Comparison of ENCODE assay signal across 7 mouse cellular contexts in the genomic region with DNA sequence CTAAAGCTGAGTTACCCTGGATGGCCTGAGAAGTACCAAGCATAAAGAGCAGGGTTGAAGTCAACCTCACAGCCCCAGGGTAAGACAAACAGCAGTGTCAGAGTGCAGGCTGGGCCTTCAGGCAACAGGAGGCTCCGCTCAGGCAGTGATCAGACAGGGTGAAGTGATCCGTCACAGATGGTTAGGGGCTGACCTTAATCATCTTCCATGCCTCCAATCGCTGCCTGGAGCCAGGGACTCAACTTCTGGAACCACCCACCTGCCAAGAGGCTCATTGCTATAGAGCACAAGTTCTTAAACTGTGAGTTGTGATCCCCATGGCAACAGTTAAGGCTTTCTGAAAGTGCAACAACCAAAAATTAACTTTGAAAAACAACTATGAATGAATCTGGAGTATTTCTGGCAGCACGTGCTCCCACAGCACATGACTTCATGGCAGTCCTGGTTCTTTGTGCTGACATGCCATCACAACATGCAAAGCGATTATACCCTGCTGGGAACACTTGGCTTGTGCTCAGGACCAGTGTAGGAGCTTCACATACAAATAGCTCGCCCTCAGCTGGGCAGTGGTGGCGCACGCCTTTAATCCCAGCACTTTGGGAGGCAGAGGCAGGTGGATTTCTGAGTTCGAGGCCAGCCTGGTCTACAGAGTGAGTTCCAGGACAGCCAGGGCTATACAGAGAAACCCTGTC. TPM values are rescaled to one million over a fixed set of nuclear protein-coding genes. Genes with fewer than 3 reads are reported as not detected.
DNase-seq lines count a peak whose midpoint lies in the region; ATAC-seq and TF ChIP-seq lines count a peak whose summit lies in the region.

No protein-coding gene starts in this region.

- H3K9me3 ChIP-seq in forebrain, postnatal 0 days (ENCODE audit: low read length) = no peaks in the 10 kb centered on the region
- no peaks in the 10 kb centered on the region for H3K9me3 ChIP-seq in midbrain, postnatal 0 days (ENCODE audit: low read length)

- no peak for TF ChIP-seq CTCF in forebrain, postnatal 0 days (IDR thresholded peaks at IDR 0.05; ENCODE audit: low read depth)
- no peak for TF ChIP-seq CTCF in midbrain, postnatal 0 days (IDR thresholded peaks at IDR 0.05)

- no peaks in the 10 kb centered on the region for H3K36me3 ChIP-seq in forebrain, postnatal 0 days (ENCODE audit: insufficient read depth)
- no peaks in the 10 kb centered on the region for H3K36me3 ChIP-seq in midbrain, postnatal 0 days (ENCODE audit: insufficient read depth, low read length)

- intact Hi-C loops in left cerebral cortex, postnatal 10 days (cut with DNase I) = loop anchor here (5.0 kb wide), 1 partner anchor 89 kb away; no protein-coding TSS in a partner anchor

- H3K4me2 ChIP-seq in forebrain, postnatal 0 days (ENCODE audit: low read depth) = no peak overlapping the region
- no peak overlapping the region for H3K4me2 ChIP-seq in midbrain, postnatal 0 days (ENCODE audit: low read depth, low read length, poor library complexity, severe bottlenecking)

- no peaks in the 10 kb centered on the region for H3K4me1 ChIP-seq in forebrain, postnatal 0 days (ENCODE audit: insufficient read depth)
- H3K4me1 ChIP-seq in midbrain, postnatal 0 days (ENCODE audit: insufficient read depth, low read length) = no peaks in the 10 kb centered on the region

- no peak overlapping the region for H3K9ac ChIP-seq in forebrain, postnatal 0 days
- no peak overlapping the region for H3K9ac ChIP-seq in midbrain, postnatal 0 days (replicated peaks; ENCODE audit: low read length, poor library complexity, severe bottlenecking)

- H3K4me3 ChIP-seq in forebrain, postnatal 0 days (ENCODE audit: low read depth, low read length) = no peak overlapping the region
- H3K4me3 ChIP-seq in midbrain, postnatal 0 days (ENCODE audit: low read depth, low read length) = no peak overlapping the region

- DNase-seq in left cerebral cortex, postnatal 10 days (ENCODE audit: extremely low spot score in 1 of 2, low spot score in 2 of 2) = peak; percentile 10 to 19
- no peak for DNase-seq in left cerebral cortex, adult 18-20 months (ENCODE audit: low spot score in 2 of 2)
- peak; percentile 17 to 19 for DNase-seq in cerebellum, postnatal 36 days
- peak; percentile 6 for DNase-seq in forebrain, postnatal 0 days
- peak; percentile 44 for DNase-seq in midbrain, postnatal 0 days (ENCODE audit: low spot score)
- no peak for DNase-seq in spleen, adult 12 weeks (ENCODE audit: low spot score)
- DNase-seq in thymus, postnatal 25 days = no peak

- 53% methylated on average over 9 of the region's 9 CpGs for WGBS in forebrain, postnatal 0 days
- WGBS in midbrain, postnatal 0 days = 51% methylated on average over 9 of the region's 9 CpGs

- ATAC-seq in forebrain, postnatal 0 days = peak; percentile 48; the same call in 1 of the 2 replicates
- ATAC-seq in midbrain, postnatal 0 days (ENCODE audit: low FRiP score) = no peak

- H3K27ac ChIP-seq in forebrain, postnatal 0 days (ENCODE audit: low read depth, low read length) = no peak overlapping the region
- H3K27ac ChIP-seq in midbrain, postnatal 0 days (ENCODE audit: low read depth, low read length) = no peak overlapping the region

- no peaks in the 10 kb centered on the region for H3K27me3 ChIP-seq in forebrain, postnatal 0 days (ENCODE audit: insufficient read depth, low read length)
- H3K27me3 ChIP-seq in midbrain, postnatal 0 days (ENCODE audit: insufficient read depth, low read length) = no peaks in the 10 kb centered on the region

RNA-seq across cellular contexts. Expression of a gene that starts 46.3 kb away (rescaled TPM):
- 10 to 100 TPM; 83.3 to 83.9 TPM for total RNA-seq in left cerebral cortex, postnatal 10 days (2021)
- 100 to 1,000 TPM; 114 to 116 TPM for total RNA-seq in left cerebral cortex, adult 18-20 months (2021)
- 23.9 and 27.2 TPM in 2 replicates for total RNA-seq in forebrain, postnatal 0 days (2014; rRNA removed)
- 6.8 and 9.9 TPM in 2 replicates for polyA plus RNA-seq in forebrain, postnatal 0 days (2015; fragmentation: Nextera tagmentation; extraction: Ambion mirVana)
- 23.2 and 27.4 TPM in 2 replicates for total RNA-seq in midbrain, postnatal 0 days (2014; rRNA removed)
- 9.9 and 11.1 TPM in 2 replicates for polyA plus RNA-seq in midbrain, postnatal 0 days (2015; fragmentation: Nextera tagmentation; extraction: Ambion mirVana)

Comparison
In these comparisons a context has a peak if more than half of its experiments do, and no peak if none do; other contexts are left out.
1. DNase-seq: peak in left cerebral cortex, postnatal 10 days (2 of 2), cerebellum, postnatal 36 days (2 of 2), forebrain, postnatal 0 days (single experiment) and midbrain, postnatal 0 days (single experiment); none in left cerebral cortex, adult 18-20 months (0 of 2), spleen, adult 12 weeks (single experiment) and thymus, postnatal 25 days (single experiment).